Mouse (Mus musculus): Measurements from ENCODE around the gene Cd6. TPM values are rescaled to one million over a fixed set of nuclear protein-coding genes. Genes with fewer than 3 reads are reported as not detected.

The Cd6 gene
- polyA plus RNA-seq, 1 experiment from 2014 or later: not detected

DNA sequence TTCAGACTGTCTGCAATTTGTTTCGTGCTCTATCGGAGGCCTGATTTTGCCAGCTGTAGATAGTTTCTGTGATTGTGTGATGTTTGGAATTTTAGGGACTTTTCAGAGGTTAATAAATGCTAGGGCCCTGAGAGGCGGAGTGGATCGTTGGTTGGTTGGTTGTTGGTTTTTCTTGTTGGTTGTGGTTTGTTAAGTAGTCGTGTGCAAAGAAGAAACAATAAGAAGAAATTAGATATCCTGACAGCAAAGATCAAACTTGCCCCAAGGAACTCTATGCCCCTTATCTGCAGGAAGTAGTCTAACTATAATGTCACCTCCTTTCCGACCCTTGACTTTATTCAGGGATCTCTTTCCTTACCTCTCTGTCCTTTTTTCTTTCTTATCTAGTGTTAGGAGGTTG is 18.4 kb downstream of the Cd6 start:
- no peaks in the 10 kb centered on the region for H3K27me3 ChIP-seq (ENCODE audit: control insufficient read depth, insufficient read depth, low read length)
- H3K9ac ChIP-seq (ENCODE audit: low read depth, low read length): no peak overlapping the region
- no peak overlapping the region for H3K4me2 ChIP-seq
- no peak for ATAC-seq (replicated peaks; ENCODE audit: insufficient number of reproducible peaks, low FRiP score, low TSS enrichment)
- no peaks in the 10 kb centered on the region for H3K4me1 ChIP-seq (ENCODE audit: control insufficient read depth, insufficient read depth, low read length)
- 76% methylated on average over 6 of the region's 6 CpGs for WGBS (ENCODE audit: insufficient replicate concordance)
- no peaks in the 10 kb centered on the region for H3K9me3 ChIP-seq (replicated peaks; ENCODE audit: control insufficient read depth, low read length)
- no peak overlapping the region for H3K4me3 ChIP-seq (ENCODE audit: low read depth, low read length)
- no peaks in the 10 kb centered on the region for H3K36me3 ChIP-seq (ENCODE audit: control insufficient read depth, insufficient read depth, low read length)
- H3K27ac ChIP-seq (ENCODE audit: low read depth, low read length): no peak overlapping the region

DNA sequence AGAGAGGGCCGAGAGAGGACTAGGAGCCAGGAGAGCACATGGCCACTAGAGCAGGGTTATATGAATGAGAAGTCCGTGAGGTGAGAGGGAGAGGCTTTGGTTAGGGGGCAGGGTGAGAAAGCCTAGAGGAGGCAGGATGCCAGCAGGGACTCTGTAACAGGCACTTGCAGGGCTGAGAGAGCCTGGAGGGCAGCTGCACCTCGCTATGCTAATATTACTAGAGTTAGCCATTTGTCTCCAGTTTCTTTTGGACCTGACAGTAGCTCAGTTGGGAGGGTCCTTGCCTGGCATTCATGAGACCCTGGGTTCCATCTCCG is 19.7 kb downstream of the Cd6 start:
- Histone ChIP-seq H3K36me3 (ENCODE audit: control insufficient read depth, insufficient read depth, low read length) (no peaks in the 10 kb centered on the region), H3K9me3 (replicated peaks; ENCODE audit: control insufficient read depth, low read length) (no peaks in the 10 kb centered on the region), H3K27me3 (ENCODE audit: control insufficient read depth, insufficient read depth, low read length) (no peaks in the 10 kb centered on the region), H3K4me2 (no peak overlapping the region), H3K27ac (ENCODE audit: low read depth, low read length) (no peak overlapping the region), H3K4me3 (ENCODE audit: low read depth, low read length) (no peak overlapping the region), H3K4me1 (ENCODE audit: control insufficient read depth, insufficient read depth, low read length) (no peaks in the 10 kb centered on the region), H3K9ac (ENCODE audit: low read depth, low read length) (no peak overlapping the region)
- no peak for ATAC-seq (replicated peaks; ENCODE audit: insufficient number of reproducible peaks, low FRiP score, low TSS enrichment)
- 53% methylated on average over 4 of the region's 4 CpGs for WGBS (ENCODE audit: insufficient replicate concordance)

DNA sequence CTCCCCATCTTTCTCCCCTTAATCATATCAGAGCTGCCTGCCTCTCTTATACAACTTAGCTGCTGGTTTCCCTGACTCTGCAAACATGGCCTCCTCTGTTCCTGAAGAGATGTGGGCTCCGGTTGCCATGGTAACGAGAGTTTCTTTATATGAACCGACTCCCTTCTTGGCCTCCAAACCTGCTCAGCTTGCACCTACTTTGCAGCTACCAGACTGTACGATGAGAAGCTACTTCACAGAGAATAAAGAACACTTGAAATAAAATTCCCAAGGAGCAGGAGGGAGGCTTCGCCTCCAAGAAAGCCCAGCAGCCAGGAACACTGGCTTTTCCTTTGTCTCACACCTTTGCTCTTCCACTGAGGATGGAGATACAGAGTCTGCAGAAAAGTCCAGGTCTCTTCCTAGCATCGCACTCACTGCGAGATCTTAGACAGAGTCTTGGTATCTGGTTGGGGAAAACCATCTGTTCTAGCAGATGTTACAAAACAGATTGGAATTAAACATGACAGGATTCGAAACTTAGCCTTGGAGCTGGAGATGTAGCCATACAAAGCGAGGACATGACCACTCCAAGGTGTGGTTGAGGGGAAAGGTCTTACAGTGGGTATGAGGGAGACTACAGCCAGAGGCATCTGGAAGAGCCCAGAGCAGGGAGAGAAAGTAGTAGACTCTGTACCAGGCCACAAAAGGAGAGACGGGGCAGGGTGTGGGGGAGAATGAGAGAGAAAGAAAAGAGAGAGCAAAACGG is 20.3 kb downstream of the Cd6 start:
- no peak for ATAC-seq (replicated peaks; ENCODE audit: insufficient number of reproducible peaks, low FRiP score, low TSS enrichment)
- H3K27me3 ChIP-seq (ENCODE audit: control insufficient read depth, insufficient read depth, low read length): no peaks in the 10 kb centered on the region
- H3K27ac ChIP-seq (ENCODE audit: low read depth, low read length): no peak overlapping the region
- no peaks in the 10 kb centered on the region for H3K36me3 ChIP-seq (ENCODE audit: control insufficient read depth, insufficient read depth, low read length)
- H3K4me2 ChIP-seq: no peak overlapping the region
- no peaks in the 10 kb centered on the region for H3K9me3 ChIP-seq (replicated peaks; ENCODE audit: control insufficient read depth, low read length)
- H3K9ac ChIP-seq (ENCODE audit: low read depth, low read length): no peak overlapping the region
- WGBS (ENCODE audit: insufficient replicate concordance): 69% methylated on average over 11 of the region's 11 CpGs
- no peak overlapping the region for H3K4me3 ChIP-seq (ENCODE audit: low read depth, low read length)
- H3K4me1 ChIP-seq (ENCODE audit: control insufficient read depth, insufficient read depth, low read length): no peaks in the 10 kb centered on the region

DNA sequence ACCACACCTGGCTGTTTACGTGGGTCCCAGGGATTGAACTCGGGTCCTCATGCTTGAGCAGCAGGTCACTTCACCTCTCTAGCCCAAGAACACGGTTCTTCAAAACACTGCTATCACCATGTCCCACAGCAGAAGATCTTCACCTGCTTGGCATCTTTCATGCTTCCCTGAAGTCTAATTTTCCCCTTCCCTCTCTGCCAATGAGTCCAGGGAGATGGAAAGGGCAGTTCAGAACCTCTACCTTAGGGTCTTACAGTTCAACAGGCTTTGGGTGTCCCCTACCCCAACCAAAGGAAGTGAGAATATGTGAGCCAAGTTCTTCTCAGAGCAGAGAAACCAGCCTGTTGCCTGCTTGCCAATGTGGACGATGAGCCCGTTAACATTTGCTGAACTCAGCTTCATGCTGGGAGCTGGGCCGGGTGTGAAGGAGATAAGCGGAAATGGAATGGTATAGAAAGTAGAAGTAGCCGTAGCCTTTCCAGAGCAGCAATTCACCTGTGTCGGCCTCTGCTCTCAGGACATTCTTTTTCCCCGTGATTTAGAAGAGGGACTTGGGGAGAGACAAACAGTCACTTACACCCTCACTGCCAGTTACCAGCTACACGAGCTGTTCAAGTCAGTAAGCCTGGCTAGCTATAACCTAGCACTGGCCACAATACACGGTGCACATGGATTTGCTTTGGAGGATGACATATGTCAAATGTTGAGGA is 21.2 kb downstream of the Cd6 start:
- no peak overlapping the region for H3K9ac ChIP-seq (ENCODE audit: low read depth, low read length)
- no peak overlapping the region for H3K4me3 ChIP-seq (ENCODE audit: low read depth, low read length)
- ATAC-seq (replicated peaks; ENCODE audit: insufficient number of reproducible peaks, low FRiP score, low TSS enrichment): no peak
- no peak overlapping the region for H3K4me2 ChIP-seq
- no peaks in the 10 kb centered on the region for H3K4me1 ChIP-seq (ENCODE audit: control insufficient read depth, insufficient read depth, low read length)
- H3K36me3 ChIP-seq (ENCODE audit: control insufficient read depth, insufficient read depth, low read length): no peaks in the 10 kb centered on the region
- no peaks in the 10 kb centered on the region for H3K9me3 ChIP-seq (replicated peaks; ENCODE audit: control insufficient read depth, low read length)
- no peaks in the 10 kb centered on the region for H3K27me3 ChIP-seq (ENCODE audit: control insufficient read depth, insufficient read depth, low read length)
- WGBS (ENCODE audit: insufficient replicate concordance): 73% methylated on average over 12 of the region's 12 CpGs
- H3K27ac ChIP-seq (ENCODE audit: low read depth, low read length): no peak overlapping the region

DNA sequence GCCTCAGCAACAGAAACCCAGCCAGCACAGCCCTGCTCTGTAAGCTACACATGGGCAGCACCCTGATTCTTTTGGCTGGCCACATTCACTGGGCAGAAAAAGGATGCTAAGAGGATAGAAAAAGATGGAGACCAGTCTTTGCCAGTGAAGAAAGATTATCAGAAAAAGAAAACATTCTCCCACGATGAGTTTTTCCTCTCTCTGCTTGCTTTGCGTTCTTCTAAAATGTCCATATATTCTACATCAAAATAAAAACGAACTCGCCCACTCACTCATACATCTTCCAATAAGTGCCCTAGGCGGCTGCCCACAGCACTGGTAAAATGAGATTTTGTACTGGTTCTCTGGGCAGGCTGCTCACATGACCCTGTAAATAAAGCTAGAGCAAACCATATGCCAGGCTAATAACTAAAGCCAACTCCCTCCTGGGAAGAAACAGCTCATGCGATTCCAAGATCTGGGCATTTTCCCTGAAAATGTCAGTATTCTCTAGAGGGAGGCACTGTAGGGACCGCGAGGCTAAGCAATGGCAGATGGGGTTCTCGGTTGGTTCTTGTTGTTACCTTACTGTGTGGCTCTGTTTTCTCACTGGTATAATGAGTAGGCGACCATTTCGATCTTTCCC is 24.1 kb downstream of the Cd6 start:
- no peak for ATAC-seq (replicated peaks; ENCODE audit: insufficient number of reproducible peaks, low FRiP score, low TSS enrichment)
- Histone ChIP-seq H3K27me3 (ENCODE audit: control insufficient read depth, insufficient read depth, low read length) (no peaks in the 10 kb centered on the region), H3K9me3 (replicated peaks; ENCODE audit: control insufficient read depth, low read length) (no peaks in the 10 kb centered on the region), H3K9ac (ENCODE audit: low read depth, low read length) (no peak overlapping the region), H3K36me3 (ENCODE audit: control insufficient read depth, insufficient read depth, low read length) (no peaks in the 10 kb centered on the region), H3K27ac (ENCODE audit: low read depth, low read length) (no peak overlapping the region), H3K4me2 (no peak overlapping the region), H3K4me1 (ENCODE audit: control insufficient read depth, insufficient read depth, low read length) (no peaks in the 10 kb centered on the region), H3K4me3 (ENCODE audit: low read depth, low read length) (no peak overlapping the region)
- 79% methylated on average over 11 of the region's 11 CpGs for WGBS (ENCODE audit: insufficient replicate concordance)

DNA sequence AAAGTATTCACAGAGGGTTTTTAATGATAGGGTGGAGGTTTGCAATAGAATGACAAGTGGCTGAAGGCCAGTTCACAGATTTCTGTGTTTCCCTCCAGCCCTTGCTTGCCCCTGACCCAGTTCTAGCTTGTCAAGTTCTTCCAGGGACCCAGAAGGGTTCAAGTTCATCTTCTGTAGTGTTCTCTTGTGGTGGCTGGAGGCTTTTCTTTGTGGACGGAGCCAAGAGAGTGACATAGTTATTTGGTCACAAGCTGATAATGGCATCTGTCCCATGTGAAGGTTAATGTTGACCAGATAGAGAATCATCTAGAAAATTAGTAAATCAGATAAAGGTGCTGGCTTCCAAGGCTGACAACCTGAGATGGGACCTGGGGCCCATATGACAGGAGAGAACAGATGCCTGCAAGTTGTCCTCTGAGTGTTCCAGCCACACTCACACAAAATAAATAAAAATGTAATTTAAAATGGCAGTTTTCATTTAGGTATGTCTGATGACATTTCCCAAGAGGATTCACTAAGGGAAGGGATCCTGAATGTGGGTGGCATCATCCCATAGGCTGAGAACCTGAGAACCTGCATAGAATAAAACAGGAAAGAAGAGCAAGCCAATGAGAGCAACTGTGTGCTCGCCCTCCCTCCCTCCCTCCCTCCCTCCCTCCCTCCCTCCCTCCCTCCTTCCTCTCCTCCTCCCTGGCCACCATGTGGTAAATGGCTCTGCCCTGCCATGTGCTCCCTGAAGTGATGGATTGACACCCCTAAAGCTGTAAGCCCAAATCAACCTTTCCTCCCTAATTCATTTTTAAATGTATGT is 24.8 kb downstream of the Cd6 start:
- 83% methylated on average over 2 of the region's 2 CpGs for WGBS (ENCODE audit: insufficient replicate concordance)
- no peaks in the 10 kb centered on the region for H3K9me3 ChIP-seq (replicated peaks; ENCODE audit: control insufficient read depth, low read length)
- H3K4me3 ChIP-seq (ENCODE audit: low read depth, low read length): no peak overlapping the region
- no peaks in the 10 kb centered on the region for H3K27me3 ChIP-seq (ENCODE audit: control insufficient read depth, insufficient read depth, low read length)
- no peak overlapping the region for H3K9ac ChIP-seq (ENCODE audit: low read depth, low read length)
- no peaks in the 10 kb centered on the region for H3K4me1 ChIP-seq (ENCODE audit: control insufficient read depth, insufficient read depth, low read length)
- no peak overlapping the region for H3K27ac ChIP-seq (ENCODE audit: low read depth, low read length)
- H3K4me2 ChIP-seq: no peak overlapping the region
- no peak for ATAC-seq (replicated peaks; ENCODE audit: insufficient number of reproducible peaks, low FRiP score, low TSS enrichment)
- H3K36me3 ChIP-seq (ENCODE audit: control insufficient read depth, insufficient read depth, low read length): no peaks in the 10 kb centered on the region

DNA sequence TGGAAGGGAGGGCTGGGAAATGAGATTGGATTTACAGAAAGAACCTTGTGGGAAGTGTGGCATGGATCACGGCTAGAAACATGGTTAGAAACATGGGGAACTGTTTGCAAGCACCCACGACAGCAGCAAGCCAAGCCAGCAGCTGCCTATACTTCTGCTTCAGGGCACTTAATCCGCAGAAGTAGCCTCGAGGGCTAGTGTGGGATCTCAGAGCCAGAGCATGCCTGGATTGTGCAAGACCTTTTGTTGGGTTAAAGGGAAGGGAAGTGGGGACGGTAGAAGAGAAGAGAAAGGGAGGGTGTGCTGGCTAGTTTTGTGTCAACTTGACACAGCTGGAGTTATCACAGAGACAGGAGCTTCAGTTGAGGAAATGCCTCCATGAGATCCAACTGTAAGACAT is 26.1 kb downstream of the Cd6 start:
- Histone ChIP-seq H3K4me1 (ENCODE audit: control insufficient read depth, insufficient read depth, low read length) (no peaks in the 10 kb centered on the region), H3K36me3 (ENCODE audit: control insufficient read depth, insufficient read depth, low read length) (no peaks in the 10 kb centered on the region), H3K9me3 (replicated peaks; ENCODE audit: control insufficient read depth, low read length) (no peaks in the 10 kb centered on the region), H3K27ac (ENCODE audit: low read depth, low read length) (no peak overlapping the region), H3K9ac (ENCODE audit: low read depth, low read length) (no peak overlapping the region), H3K4me3 (ENCODE audit: low read depth, low read length) (no peak overlapping the region), H3K27me3 (ENCODE audit: control insufficient read depth, insufficient read depth, low read length) (peaks cover 3% of the 10 kb centered on the region; the same call in 1 of the 2 replicates), H3K4me2 (no peak overlapping the region)
- WGBS (ENCODE audit: insufficient replicate concordance): 68% methylated on average over 5 of the region's 5 CpGs
- no peak for ATAC-seq (replicated peaks; ENCODE audit: insufficient number of reproducible peaks, low FRiP score, low TSS enrichment)

DNA sequence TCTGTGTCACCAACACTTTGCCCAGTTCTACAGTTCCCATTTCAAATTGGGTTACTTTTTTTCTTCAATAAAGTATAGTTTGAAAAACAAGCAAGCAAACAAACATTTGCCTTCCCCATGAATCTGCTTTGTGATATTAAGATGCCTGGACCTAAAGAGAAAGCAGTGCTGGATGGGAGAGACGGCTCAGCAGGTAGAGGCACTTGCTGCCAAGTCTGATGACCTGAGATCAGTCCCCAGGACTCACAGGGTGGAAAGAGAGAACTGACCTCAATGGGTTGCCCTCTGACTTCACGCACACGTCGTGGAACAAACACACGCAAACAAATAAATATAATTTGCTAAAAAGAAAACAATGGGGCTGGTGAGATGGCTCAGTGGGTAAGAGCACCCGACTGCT is 28.0 kb downstream of the Cd6 start:
- Histone ChIP-seq H3K9ac (ENCODE audit: low read depth, low read length) (no peak overlapping the region), H3K36me3 (ENCODE audit: control insufficient read depth, insufficient read depth, low read length) (no peaks in the 10 kb centered on the region), H3K4me1 (ENCODE audit: control insufficient read depth, insufficient read depth, low read length) (no peaks in the 10 kb centered on the region), H3K4me3 (ENCODE audit: low read depth, low read length) (no peak overlapping the region), H3K27ac (ENCODE audit: low read depth, low read length) (no peak overlapping the region), H3K9me3 (replicated peaks; ENCODE audit: control insufficient read depth, low read length) (no peaks in the 10 kb centered on the region), H3K4me2 (no peak overlapping the region), H3K27me3 (ENCODE audit: control insufficient read depth, insufficient read depth, low read length) (peaks cover 3% of the 10 kb centered on the region; the same call in 1 of the 2 replicates)
- 79% methylated on average over 6 of the region's 6 CpGs for WGBS (ENCODE audit: insufficient replicate concordance)
- ATAC-seq (replicated peaks; ENCODE audit: insufficient number of reproducible peaks, low FRiP score, low TSS enrichment): no peak

Data from heart, embryonic 11.5 days (tissue).